Mouse (Mus musculus) heart, postnatal 0 days (tissue): ENCODE data around the gene Zcchc4. TPM values are rescaled to one million over a fixed set of nuclear protein-coding genes. Genes with fewer than 3 reads are reported as not detected.

Experiments
- ATAC-seq: fragments of 200-750 bp; cut with Nextera tagmentation; 2 replicates; pipeline ENCODE4 v1.8.0; 2017; ENCODE audit warnings: low read depth, moderate number of reproducible peaks, moderate library complexity; ENCODE audit not compliant: insufficient read depth
- DNase-seq: peaks from one replicate; pipeline ENCODE4 v3.0.0-alpha.2; 2016; ENCODE audit warnings: low spot score
- H3K27ac ChIP-seq: fragments of 300-500 bp; sonication (generic); 2 replicates; pipeline ENCODE4 v1.5.1; 2014; ENCODE audit warnings: low read depth, mild to moderate bottlenecking
- H3K27me3 ChIP-seq: fragments of 300-500 bp; sonication (generic); 2 replicates; pipeline ENCODE4 v1.6.1; 2014; ENCODE audit warnings: low read length, mixed read lengths; ENCODE audit not compliant: control insufficient read depth, insufficient read depth
- H3K36me3 ChIP-seq: fragments of 300-500 bp; sonication (generic); replicated peaks from 2 replicates; pipeline ENCODE4 v1.6.1; 2014; ENCODE audit warnings: low read length, mixed read lengths; ENCODE audit not compliant: control insufficient read depth, insufficient read depth
- H3K4me1 ChIP-seq: fragments of 300-500 bp; sonication (generic); 2 replicates; pipeline ENCODE4 v1.6.1; 2014; ENCODE audit warnings: antibody characterized with exemption; ENCODE audit not compliant: control insufficient read depth, insufficient read depth
- H3K4me2 ChIP-seq: fragments of 300-500 bp; sonication (generic); 2 replicates; pipeline ENCODE4 v1.6.1; 2014; ENCODE audit warnings: low read depth, mild to moderate bottlenecking, low read length, moderate library complexity
- H3K4me3 ChIP-seq: fragments of 300-500 bp; sonication (generic); 2 replicates; pipeline ENCODE4 v1.5.1; 2014; ENCODE audit warnings: low read depth, low read length
- H3K9ac ChIP-seq: fragments of 300-500 bp; sonication (generic); replicated peaks from 2 replicates; pipeline ENCODE4 v1.6.1; 2014; ENCODE audit warnings: low read depth, low read length, mixed read lengths
- H3K9me3 ChIP-seq: fragments of 300-500 bp; sonication (generic); replicated peaks from 2 replicates; pipeline ENCODE4 v1.6.1; 2016; ENCODE audit warnings: low read length; ENCODE audit not compliant: control insufficient read depth
- CTCF ChIP-seq: IDR thresholded peaks from 2 replicates; pipeline ENCODE4 v1.5.1; 2016; ENCODE audit warnings: antibody characterized with exemption, control low read depth, low read depth
- EP300 ChIP-seq: IDR thresholded peaks from 2 replicates; pipeline ENCODE4 v1.6.1; 2016; ENCODE audit warnings: antibody characterized with exemption, low read depth
- WGBS: fragments of 180-500 bp; shearing (Covaris S2); extraction: QIAGEN DNeasy Blood & Tissue Kit; methylation state at CpG from one replicate; pipeline ENCODE4 v1.1.7; 2014; 5-methylcytosine and 5-hydroxymethylcytosine counted together
- polyA plus RNA-seq: library from polyadenylated mRNA; unstranded; fragments of >200 nt; fragmentation: Nextera tagmentation; extraction: Ambion mirVana; gene quantifications from 2 replicates; pipeline ENCODE4 v1.2.1, GENCODE M21; 2015
- total RNA-seq: library from RNA; depleted of rRNA; stranded (reverse); fragments of >200 nt; gene quantifications from 2 replicates; pipeline ENCODE4 v1.2.3, GENCODE M21; 2014; ENCODE audit warnings: low replicate concordance

The Zcchc4 gene
- total and polyA plus RNA-seq, 2 experiments from 2014 or later = 7.4 to 7.8 TPM

DNA sequence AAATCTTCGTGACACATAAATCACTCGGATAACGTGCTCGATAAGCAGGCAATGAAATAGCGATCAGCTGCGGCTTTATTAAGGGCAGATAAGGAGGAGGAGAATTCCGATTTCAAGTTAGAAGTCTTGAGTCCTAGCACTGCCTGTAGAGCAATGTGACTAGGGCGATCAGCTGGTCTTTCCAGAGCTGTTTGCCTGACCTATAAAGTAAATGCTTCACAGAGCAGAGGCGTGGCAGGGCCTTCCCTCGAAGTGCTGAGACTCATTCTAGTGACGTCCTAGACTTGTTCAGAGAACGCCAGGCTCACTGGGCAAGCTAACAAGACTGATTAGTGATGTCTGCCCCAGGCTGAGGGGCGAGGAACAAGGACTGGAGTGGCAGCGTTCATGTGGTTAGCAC, 35.8 kb downstream of the Zcchc4 start:
- WGBS = 89% methylated on average over 14 of the region's 14 CpGs
- no peak for ATAC-seq
- Histone ChIP-seq H3K4me3 (no peak overlapping the region), H3K4me1 (no peaks in the 10 kb centered on the region), H3K36me3 (peaks cover 47% of the 10 kb centered on the region), H3K27ac (no peak overlapping the region), H3K9me3 (no peaks in the 10 kb centered on the region), H3K9ac (no peak overlapping the region), H3K27me3 (no peaks in the 10 kb centered on the region), H3K4me2 (no peak overlapping the region)
- no peak for DNase-seq
- TF ChIP-seq CTCF (no peak), EP300 (no peak)

DNA sequence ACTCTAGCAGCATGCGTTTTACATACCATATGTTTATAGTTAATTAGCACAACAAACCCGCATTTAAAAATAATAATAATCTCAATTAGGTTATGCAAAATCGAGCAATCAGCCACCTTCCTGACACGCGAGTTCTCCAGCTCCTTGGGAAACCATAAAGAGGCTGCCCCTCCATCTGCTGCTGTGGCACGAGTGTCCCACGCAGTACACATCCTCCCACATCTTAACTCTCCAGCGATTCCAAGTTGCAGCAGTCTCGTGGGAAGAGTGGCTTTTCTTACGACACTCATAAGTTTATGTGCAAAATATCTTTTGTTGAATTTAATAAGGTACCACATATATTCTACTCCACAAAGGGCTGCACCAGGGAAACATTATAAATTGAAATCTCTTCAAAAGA, 37.2 kb downstream of the Zcchc4 start:
- Histone ChIP-seq H3K4me3 (no peak overlapping the region), H3K27me3 (no peaks in the 10 kb centered on the region), H3K27ac (no peak overlapping the region), H3K4me2 (no peak overlapping the region), H3K36me3 (peaks cover 58% of the 10 kb centered on the region), H3K9me3 (no peaks in the 10 kb centered on the region), H3K4me1 (no peaks in the 10 kb centered on the region), H3K9ac (no peak overlapping the region)
- ATAC-seq (no peak), DNase-seq (no peak)
- WGBS = 90% methylated on average over 10 of the region's 10 CpGs
- TF ChIP-seq EP300 (no peak), CTCF (no peak)

- H3K4me3 ChIP-seq = no peak overlapping the region
- no peak for DNase-seq
- WGBS = 87% methylated on average over 7 of the region's 7 CpGs
Observed at GRCm38 (mm10) chr5:52813312-52813711, 38.1 kb downstream of the Zcchc4 start.

GRCm38 (mm10) chr5:52818676-52819075, 43.5 kb downstream of the Zcchc4 start:
- no peak overlapping the region for H3K9ac ChIP-seq
- TF ChIP-seq CTCF = no peak
- TF ChIP-seq EP300 = no peak
- DNase-seq = no peak
- H3K36me3 ChIP-seq = peaks cover 56% of the 10 kb centered on the region
- no peak for ATAC-seq
- no peaks in the 10 kb centered on the region for H3K27me3 ChIP-seq
- no peaks in the 10 kb centered on the region for H3K9me3 ChIP-seq
- H3K27ac ChIP-seq = no peak overlapping the region
- WGBS = 91% methylated on average over 7 of the region's 7 CpGs
- no peak overlapping the region for H3K4me2 ChIP-seq
- H3K4me3 ChIP-seq = no peak overlapping the region
- no peaks in the 10 kb centered on the region for H3K4me1 ChIP-seq

More at GRCm38 (mm10) chr5:52813312-52813711, 38.1 kb downstream of the Zcchc4 start:
- Histone ChIP-seq H3K27me3 (no peaks in the 10 kb centered on the region), H3K4me2 (no peak overlapping the region), H3K27ac (no peak overlapping the region), H3K9me3 (no peaks in the 10 kb centered on the region), H3K9ac (no peak overlapping the region), H3K36me3 (peaks cover 52% of the 10 kb centered on the region), H3K4me1 (no peaks in the 10 kb centered on the region)
- no peak for TF ChIP-seq EP300
- no peak for TF ChIP-seq CTCF
- ATAC-seq = no peak

GRCm38 (mm10) chr5:52821691-52822090, 46.5 kb downstream of the Zcchc4 start:
- no peak for TF ChIP-seq EP300
- peak; percentile 77 for TF ChIP-seq CTCF
- ATAC-seq (no peak; the same call in 1 of the 2 replicates), DNase-seq (peak; percentile 32)
- Histone ChIP-seq H3K27me3 (no peaks in the 10 kb centered on the region), H3K4me1 (no peaks in the 10 kb centered on the region), H3K9me3 (no peaks in the 10 kb centered on the region), H3K36me3 (peaks cover 45% of the 10 kb centered on the region), H3K27ac (no peak overlapping the region), H3K9ac (no peak overlapping the region), H3K4me3 (no peak overlapping the region), H3K4me2 (no peak overlapping the region)
- 64% methylated on average over 3 of the region's 3 CpGs for WGBS

GRCm38 (mm10) chr5:52827923-52828322, 52.7 kb downstream of the Zcchc4 start:
- no peak overlapping the region for H3K27ac ChIP-seq
- no peaks in the 10 kb centered on the region for H3K27me3 ChIP-seq
- H3K9me3 ChIP-seq = no peaks in the 10 kb centered on the region
- H3K4me1 ChIP-seq = no peaks in the 10 kb centered on the region
- DNase-seq (no peak), ATAC-seq (no peak)
- H3K36me3 ChIP-seq = peaks cover 15% of the 10 kb centered on the region
- no peak overlapping the region for H3K4me3 ChIP-seq
- H3K9ac ChIP-seq = no peak overlapping the region
- 85% methylated on average over 4 of the region's 4 CpGs for WGBS
- no peak for TF ChIP-seq EP300
- TF ChIP-seq CTCF = no peak
- no peak overlapping the region for H3K4me2 ChIP-seq
